Mouse (Mus musculus) layer of hippocampus, adult 9-11 months (tissue): ENCODE results near the gene Stau1.
"Not testable (repeated sequence)": the region's sequence is repeated elsewhere in the genome, so short reads cannot be mapped to it uniquely, and the experiment has no call there.

Experiments used
- DNase-seq: peaks from one replicate; pipeline ENCODE4 v3.0.0; 2022

Stau1 gene

DNA sequence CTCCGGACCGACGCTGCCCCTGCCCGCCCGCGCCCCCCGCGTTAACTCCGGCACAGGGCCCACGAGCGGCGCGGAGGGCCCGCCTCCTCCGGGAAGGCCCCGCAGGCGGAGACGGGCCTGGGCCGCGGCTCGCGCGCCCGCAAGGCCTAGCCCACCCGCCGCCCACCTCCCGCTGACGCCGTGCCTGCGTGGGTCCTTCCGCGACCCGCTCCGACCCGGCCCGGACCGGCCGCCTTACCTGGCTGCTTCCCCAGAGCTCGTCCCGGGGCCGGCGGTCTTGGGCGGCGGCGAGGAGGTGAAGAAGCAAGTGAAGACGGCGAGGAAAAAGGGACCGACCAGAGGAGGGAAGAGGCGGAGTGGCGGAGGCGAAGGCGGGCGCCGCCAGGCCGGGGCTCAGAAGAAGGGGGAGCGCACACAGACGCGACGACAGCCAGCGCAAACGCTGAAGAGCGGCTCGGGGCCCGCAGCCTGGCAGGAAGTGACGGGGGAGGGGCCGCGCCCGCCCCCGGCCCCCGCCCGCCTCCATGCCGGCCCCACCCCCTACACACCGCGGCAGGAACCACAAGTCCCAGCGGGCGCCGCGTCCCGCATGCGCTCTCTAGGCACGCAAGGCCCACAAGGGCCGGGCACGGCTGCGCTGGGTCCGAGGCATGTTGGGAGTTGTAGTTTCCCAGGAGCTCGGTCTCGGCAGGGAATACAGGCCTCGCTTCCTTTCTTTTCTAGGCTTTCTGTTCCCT, at the start of gene Stau1:
Stau1 (minus strand) TSS at position 504 of the 737 bp plus-strand sequence.
- DNase-seq: peak; percentile 98

DNA sequence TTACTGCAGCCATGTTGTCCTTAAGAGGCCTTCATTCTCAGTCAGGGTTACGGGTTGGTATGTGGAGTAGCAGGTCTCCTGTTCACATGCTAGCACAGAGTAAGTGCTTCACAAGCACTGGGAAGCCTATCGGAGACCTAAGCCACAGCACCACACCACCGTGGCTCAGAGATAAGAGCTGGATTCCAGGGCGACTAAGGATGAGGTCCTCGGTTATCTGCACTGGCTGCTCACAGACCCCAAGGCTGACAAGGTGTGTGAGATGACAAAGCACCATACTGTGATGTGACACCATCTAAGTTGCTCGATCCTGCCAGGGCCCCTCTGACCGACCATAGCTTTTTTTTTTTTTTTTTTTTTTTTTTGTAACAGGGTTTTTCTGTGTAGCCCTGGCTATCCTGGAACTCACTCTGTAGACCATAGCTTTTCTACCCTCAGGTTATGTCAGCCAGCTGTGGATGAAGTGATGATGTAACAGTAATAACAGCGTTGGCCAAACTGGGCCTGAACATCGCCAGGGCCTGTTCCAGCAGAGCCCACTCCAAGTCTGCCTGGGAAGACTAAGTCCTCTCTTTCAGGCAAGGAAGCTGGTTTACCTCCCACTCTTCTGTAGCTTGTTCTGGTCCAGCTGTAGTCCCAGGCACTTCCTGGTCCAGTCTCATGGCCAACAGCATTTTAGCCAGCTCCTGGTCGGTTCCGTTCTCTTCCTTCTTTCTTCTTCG, 47.5 kb upstream of the Stau1 start:
- DNase-seq: no peak

DNA sequence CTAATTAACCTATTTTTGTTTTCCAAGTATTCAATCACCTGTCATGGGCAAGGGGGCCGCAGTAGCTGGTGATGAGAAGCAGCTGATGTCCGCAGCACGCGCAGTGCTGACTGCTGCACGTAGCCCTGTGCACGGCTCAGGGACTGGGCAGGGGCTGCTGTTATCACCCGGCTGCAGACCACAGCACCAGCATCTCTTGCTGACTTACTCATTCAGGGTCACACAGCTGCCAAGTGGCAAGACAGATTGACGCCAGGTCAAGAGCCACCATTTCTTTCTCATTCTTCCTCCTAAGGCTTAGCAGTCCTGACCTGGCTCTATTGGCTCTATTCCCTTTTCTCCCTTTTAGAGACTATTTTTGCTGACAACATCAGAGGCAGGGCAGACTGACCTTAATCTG, 43.3 kb upstream of the Stau1 start:
- no peak for DNase-seq

DNA sequence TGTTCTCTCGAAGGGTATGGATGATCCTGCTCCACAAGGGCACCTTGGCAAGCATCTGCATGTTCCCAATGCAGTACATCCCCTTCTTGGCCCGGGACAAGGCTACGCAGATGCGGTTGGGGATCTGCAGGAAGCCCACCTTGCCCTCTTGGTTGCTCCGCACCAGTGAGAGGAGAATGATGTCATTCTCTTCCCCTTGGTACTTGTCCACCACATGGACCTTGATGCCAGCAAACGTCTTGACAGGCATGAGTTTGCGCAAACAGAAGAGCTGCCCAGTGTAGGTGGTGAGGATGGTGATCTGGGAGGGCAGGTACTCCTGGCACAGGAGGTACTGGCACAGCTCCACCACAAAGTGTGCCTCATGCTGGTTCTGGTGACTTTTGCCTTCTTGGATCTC, 42.6 kb upstream of the Stau1 start:
- no peak for DNase-seq

DNA sequence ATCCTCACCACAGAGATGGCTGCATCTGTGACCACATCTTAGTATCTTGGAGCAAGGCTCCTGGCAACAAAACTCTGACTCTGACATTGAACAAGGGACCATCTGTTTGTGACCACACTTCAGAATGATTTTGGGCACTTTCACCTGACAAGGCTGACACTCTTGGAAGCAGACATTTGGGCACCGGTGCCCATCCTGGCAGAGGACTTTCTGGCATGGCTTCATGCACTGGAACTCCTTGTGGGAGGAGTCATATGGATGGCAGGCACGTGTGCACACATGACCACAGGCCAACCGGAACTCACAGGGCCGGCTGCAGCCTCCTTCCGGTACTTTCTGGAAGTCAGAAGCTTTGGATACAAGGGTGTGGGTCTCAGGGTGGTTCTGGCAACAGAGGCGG, 42.2 kb upstream of the Stau1 start:
- no peak for DNase-seq

DNA sequence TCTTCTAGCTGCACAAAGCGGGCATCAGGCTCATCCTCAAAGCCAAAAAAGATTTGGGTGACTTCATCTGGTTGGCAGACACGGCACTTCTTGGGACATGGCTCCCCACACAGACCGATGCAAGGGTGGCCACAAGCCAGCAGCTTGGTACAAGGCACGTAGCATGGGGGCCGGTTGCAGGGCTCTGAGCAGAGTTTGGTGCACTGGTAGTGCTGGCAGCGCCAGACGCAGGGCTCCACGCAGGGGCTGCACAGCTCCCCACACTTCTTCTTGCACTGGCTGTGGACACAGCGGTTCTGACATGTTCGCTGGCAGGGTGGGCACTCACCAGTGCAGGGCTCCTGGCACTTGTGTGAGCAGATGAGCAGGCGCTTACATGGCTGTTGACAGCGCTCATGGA, 41.6 kb upstream of the Stau1 start:
- DNase-seq: no peak

DNA sequence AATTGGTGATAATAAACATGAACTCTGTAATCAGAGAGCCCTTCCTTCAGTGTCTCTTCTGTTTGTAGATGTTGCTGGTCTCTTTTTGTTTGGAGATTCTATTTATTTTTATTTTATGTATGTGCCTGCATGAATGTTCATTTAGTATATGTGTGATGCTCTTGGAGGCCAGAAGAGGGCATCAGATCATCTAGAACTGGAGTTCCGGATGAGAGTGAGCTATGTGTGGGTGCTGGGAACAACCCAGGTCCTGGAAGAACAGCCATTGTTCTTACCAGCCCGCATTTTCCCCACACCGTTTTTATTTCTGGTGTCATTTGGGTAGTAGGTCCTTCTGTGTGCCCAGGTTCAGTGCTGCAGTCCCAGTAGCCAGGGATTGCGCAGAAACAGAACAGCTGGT, 34.4 kb upstream of the Stau1 start:
- DNase-seq: no peak

DNA sequence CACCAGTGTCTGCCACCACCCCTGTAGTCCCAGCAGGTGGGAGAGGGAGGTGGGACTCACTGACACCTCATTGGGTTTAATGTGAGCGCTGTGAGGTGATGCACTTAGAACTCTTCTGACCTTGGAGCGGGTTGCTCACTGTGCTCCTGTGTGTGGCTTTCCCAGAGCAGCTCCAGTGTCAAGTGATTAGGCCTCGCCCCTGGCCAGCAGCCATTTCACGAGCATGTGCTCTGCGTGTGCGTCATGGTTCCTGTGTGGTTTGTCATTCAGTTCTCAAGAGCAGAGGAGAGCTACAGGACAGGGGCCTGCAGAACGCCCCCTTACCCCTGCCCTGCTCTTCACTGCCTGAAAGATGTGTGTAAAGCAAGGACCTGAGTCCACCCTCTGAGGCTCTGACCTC, 32.5 kb upstream of the Stau1 start:
- no peak for DNase-seq

DNA sequence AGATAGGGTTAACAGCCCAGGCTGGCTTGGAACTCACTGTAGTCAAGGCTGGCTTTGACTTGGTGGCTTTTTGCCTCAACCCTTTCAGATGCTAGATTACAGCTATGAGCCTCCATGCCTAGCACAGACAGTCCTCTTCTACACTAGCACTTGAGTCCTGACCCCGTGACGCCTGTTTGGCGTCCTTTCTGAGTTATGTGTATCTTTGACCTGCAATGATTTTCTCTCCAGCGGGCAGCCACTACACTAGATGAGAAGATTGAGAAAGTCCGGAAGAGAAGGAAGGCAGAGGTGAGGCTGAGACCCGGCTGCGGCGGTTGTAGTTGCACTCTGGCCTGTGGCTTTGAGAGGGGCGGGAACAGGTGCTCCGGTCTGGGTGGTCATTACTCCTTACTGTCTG, 23.3 kb upstream of the Stau1 start:
- DNase-seq: no peak

DNA sequence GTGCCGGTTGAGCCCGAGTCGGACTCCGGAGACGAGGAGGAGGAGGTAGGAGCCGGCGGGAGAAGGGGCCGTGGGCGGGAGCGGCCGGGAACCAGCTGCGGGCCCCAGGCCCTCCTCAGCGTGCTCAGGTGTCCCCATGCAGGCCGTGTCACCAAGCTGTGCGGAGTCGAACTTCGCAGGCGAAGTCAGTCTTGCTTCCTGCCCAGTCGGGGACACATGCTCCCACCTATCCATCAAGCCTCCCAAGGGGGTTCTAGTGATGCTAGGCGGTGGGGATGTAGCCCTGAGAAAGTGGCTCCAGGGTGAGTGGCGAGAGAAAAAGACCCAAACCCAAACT, 19.3 kb upstream of the Stau1 start:
- no peak for DNase-seq

DNA sequence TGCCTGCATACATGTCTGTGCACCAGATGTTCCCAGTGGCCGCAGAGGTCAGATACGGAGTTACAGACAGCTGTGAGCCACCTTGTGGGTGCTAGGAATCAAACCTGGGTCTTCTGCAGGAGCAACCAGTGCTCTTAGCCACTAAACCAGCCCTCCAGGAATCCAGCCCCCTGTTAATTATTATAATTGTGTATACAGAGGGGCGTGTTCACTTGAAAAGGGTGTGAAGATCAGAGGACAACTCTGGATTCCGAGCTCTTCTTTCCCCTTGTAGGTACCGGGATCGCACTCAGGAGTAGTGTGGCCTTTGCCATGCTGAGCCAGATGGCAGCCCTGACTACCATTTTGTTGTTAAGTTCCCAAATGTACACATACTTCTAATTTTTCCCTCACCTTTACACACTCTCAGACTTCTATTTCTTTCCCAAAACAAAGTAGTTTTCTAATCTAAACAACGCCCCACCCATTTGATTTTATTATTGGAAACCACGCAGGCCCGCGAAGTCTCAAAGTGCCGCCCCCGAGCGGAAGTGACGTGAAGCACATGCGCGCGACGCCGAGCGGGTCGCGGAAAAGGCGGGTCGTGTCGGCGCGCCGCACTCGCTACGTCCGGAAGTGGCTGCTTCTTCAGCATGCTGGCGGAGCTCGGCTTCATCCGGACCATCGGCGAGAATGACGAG, 18.7 kb upstream of the Stau1 start, which contains the start of gene Ddx27:
Ddx27 (plus strand) TSS at position 492 of the 680 bp plus-strand sequence.
- DNase-seq: peak; percentile 90

DNA sequence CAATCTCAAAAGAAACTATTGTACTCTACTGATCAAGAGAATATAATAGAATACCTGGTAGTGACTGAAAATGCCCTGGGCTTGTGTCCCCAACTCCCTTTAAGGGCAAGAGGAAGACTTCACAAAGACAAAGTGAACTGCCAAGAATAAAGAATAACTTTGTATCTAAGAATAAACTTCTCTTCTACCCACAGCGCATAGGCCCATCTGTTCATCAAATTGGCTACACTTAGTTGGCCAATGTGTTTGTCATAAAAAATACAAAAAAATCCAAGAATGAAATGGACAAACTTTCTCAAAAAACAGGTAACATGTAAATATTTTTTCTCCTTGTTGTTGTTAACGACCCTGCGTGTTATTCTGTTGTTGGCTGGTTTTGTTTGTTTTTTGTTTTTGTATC, 14.4 kb upstream of the Stau1 start:
- DNase-seq: no peak

DNA sequence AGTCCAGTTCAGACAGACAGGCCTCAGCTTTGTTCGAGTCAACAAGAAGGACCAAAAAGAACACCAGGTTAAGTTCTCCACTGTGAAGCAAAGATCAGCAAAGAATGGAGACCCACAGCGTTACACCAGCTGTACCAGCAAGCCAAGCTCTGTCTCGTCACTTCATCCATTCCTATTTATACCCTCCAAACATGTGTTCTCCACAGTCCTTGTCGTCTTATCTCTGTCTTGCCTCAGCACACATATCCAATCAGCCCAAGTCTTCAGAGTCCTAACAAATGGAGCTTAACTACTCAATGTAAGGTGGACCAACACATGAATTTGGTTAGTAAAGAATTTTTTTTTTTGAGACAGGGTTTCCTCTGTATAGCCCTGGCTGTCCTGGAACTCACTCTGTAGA, 13.4 kb upstream of the Stau1 start:
- no peak for DNase-seq

DNA sequence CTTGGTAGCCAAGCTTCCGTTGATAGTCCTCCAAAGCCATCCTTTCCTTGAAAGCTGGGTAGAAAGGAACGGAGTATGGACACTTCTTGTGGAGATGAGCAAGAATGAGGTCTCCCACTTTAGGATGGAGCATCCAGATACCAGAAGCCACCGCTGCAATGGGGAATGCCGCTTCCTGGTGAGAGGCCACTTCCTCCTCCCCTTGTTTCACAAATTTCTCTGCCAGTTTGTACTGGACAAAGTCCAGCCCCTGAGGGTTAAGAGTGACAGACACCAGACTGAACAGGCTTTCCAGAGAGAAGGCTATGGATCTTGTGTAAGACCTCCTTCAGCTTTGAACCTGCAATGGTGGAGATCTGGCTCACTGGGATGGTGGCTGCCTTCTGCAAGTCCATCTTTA, 11.5 kb upstream of the Stau1 start:
- not testable (repeated sequence) for DNase-seq

DNA sequence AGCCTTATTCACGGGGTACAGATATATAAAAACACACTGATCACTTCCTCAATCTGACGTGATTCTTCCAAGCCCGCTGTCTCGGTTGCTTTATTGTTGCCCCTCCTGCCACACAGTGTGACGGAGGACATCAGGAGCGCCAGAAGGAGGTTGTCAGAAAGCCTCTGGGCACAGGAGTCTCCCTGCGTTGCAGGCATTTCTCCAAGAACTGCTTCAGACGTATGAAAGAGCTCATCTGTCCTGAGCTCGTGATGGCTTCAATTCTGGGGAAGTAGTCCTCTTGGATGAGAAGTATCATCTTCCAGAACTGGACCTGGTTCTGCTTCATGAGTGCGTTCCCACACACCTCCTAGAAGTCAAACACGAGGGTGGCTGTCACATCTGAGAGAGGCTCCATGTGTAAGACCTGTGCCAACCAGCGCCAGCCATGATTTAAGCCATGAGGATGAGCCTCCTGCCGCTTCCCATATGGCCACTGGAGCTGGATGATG, 10.9 kb upstream of the Stau1 start:
- DNase-seq: peak; percentile 28

DNA sequence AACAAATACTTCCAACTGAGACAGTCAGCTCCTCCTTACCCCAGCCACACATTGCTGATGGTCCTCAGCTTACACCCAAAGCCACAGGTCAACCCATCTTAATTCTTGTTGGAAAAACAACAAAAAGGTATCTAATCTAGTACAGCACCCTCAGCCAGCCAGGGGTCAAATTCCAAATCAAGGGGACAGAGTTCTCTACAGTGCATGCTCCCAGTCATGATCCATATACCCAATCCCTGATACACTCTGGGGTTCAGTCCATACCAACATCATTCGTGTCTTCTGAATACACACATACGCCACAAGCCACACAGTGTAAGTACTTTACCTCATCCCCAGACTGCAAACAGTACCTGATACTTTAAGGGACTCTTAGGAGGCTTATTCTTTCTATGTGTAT, 10.3 kb upstream of the Stau1 start:
- no peak for DNase-seq

DNA sequence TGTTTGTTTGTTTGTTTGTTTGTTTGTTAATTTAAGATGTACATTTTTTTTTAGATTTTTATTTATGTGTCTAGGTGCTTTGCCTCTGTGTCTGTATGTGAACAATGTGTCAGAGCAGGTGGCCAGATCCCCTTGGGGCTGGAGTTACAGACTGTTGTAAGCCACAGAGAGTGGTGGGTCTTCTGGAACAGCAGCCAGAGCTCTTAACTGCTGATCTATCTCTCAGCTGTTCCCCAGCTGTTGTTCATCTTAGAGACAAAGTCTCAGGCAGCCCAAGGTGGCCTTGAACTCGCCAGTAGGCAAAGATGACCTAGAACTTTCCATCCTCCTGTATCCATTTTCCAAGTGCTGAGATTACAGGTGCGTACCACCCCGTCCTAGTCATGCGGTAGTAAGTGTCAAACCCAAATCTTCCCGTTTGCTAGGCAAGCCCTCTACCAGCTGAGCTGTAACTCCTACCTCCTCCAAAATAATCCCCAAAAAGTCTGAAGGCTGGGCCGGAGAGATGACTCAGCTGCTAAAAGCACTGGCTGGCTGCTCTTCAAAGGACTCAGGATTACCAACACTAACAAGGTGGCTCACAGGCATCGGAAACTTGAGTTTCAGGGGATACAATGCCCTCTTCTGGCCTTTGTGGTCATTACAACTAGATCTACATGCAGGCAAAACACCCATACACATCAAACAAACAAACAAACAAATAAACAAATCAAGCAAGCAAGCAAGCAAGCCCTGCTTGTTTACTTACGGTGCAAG, 8.2 kb upstream of the Stau1 start:
- DNase-seq: peak; percentile 68

DNA sequence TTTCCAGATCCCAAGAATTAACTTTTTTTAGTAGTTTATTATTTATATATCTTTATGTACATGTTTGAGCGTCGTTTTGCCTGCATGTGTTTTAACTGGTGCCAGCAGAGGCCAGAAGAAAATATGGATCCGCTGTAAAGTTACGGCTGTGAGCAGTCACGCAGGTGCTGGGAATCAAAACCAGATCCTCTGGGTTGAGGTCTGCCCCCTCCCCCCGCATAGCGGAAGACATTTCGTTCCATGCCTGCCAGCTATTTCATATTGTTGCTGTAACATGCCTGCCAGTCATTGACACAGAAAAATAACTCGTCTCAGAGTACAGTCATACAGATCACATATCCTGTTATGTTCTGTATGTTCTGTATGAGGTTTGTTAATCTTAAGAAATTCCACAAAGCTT, 5.4 kb upstream of the Stau1 start:
- no peak for DNase-seq

DNA sequence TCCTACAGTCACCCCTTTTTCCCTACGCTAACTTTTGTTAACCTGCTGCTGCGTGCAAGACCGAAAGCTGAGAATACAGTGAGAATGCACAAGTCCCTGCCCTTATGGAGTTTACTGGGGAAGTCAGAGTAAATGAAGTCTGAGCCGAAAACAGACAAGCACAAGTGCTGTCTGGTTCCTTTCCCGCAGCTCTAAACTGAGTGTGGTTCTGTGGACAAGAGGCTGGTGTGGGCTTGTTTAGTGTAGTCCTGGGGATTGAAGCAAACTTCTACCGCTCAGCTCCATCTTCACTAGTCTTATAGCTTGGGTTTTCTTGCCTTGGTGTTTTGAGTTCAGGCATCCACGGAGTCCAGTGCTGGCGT, 415 bp upstream of the Stau1 start:
- no peak for DNase-seq

DNA sequence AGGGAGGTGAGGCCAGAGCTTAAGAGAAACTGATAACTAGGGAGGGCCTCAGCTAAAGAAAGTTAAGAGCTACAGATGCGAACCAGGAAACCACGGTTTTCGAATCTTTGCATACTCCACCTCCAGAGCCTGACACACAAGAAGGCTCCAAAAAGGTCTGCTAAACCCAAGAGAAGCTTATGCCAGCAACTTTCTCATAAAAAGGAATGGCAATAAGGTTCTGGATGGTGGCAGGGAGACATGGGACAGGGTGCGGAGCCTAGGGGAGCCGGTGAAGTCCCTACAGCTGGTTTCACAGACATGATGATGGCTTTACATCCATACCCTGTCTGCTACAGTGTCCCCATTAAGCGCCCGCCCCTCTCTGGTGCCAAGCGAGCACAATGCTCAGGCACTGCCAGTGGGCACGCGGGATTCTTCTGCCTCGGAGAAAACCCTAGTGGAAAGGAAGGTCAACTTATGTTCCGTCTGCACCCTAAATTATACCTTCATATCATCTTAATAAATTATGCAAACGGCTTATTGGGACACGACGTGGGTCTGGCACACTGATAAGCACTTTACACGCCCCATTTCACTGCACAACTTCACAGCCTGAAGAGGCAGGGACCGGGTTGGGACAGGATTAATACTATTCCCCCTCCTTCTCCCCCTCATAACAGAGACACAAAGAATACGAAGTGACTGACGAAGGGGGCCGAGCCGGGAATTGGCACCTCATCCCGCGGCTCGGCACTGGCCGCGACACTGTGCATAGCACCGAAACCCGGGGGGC, 891 bp downstream of the Stau1 start:
- DNase-seq: no peak

DNA sequence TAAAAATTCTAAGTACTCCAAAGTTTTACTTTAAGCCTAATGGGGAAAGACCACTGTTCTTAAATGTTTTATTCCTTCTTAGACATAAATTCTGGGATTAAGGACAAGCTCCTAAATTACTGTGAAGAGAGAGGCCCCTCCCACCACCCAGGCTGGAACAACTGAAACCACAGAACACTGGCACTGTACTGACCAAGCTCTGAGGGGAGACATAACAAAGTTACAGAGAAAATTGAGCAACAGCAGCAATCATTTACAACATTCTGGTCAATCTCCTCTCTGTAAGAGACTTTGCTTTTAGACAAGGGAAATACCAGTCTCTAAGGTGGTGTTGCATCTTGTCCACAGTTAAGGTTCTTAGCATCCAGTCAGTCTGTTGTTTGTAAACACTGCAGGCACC, 4.2 kb downstream of the Stau1 start:
- DNase-seq: no peak

DNA sequence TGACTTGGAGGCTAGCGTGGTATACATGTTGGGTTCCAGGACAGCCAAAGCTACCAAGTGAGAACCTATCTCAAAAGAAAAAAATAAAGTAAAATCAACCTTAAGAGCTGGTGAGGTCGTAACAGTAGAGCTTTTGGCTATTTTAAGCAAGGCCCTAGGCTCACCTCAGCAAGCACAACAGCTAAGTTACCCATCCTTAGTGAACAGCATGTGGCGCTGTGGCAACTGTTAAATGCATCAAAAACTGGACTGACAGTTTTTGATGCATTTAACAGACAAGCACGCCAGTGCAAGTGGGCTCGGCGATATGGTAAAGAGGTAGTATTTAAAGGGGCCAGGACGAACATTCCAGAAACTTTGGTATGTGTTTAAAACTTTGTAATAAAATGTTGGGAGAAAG, 5.2 kb downstream of the Stau1 start:
- no peak for DNase-seq
